ENCODE assay signal across 16 mouse cellular contexts in genomic region chr4:62254551-62254950, GRCm38 (mm10). TPM values are rescaled to one million over a fixed set of nuclear protein-coding genes. Genes with fewer than 3 reads are reported as not detected.
"Had no signal": no experiment of that assay in that cellular context is flagged by ENCODE, and none has a peak within 500 bp of the region (broad histone marks: within the 10 kb centered on the region; RNA-seq: fewer than 3 reads in every experiment).

No protein-coding gene starts in this region.

- ATAC-seq: liver, postnatal 0 days; midbrain, embryonic 15.5 days had no signal

- H3K9me3 ChIP-seq: liver, embryonic 15.5 days; midbrain, embryonic 12.5 days; midbrain, embryonic 15.5 days; neural tube, embryonic 12.5 days had no signal

- H3K4me3 ChIP-seq: liver, embryonic 15.5 days; megakaryocyte, embryonic 14.5 days; midbrain, embryonic 12.5 days; midbrain, embryonic 15.5 days; neural tube, embryonic 12.5 days had no signal

- H3K36me3 ChIP-seq: liver, embryonic 15.5 days; midbrain, embryonic 12.5 days; midbrain, embryonic 15.5 days; neural tube, embryonic 12.5 days had no signal

- H3K27me3 ChIP-seq: liver, embryonic 15.5 days; megakaryocyte, embryonic 14.5 days; midbrain, embryonic 12.5 days; midbrain, embryonic 15.5 days; neural tube, embryonic 12.5 days had no signal

- DNase-seq: liver, postnatal 0 days; lung, embryonic 14.5 days; lung, postnatal 10 days; lung, postnatal 36 days; right cerebral cortex, postnatal 14 days; thymus, adult 18-20 months; thymus, postnatal 14 days; thymus, postnatal 36 days had no signal

- H3K4me2 ChIP-seq: liver, embryonic 15.5 days; lung, embryonic 14.5 days; midbrain, embryonic 12.5 days; midbrain, embryonic 15.5 days; neural tube, embryonic 12.5 days had no signal

- H3K9ac ChIP-seq: liver, embryonic 15.5 days; liver, postnatal 0 days; lung, embryonic 14.5 days; midbrain, embryonic 12.5 days; midbrain, embryonic 15.5 days; neural tube, embryonic 12.5 days had no signal

- H3K27ac ChIP-seq: liver, embryonic 15.5 days; macrophage; midbrain, embryonic 12.5 days; midbrain, embryonic 15.5 days; neural tube, embryonic 12.5 days had no signal

- H3K4me1 ChIP-seq: liver, embryonic 15.5 days; megakaryocyte, embryonic 14.5 days; midbrain, embryonic 15.5 days; neural tube, embryonic 12.5 days had no signal

RNA-seq across cellular contexts. Expression of gene Zfp37, which starts 23.7 kb away (rescaled TPM):
- total RNA-seq: monocyte, adult 5-6 weeks; neutrophil, adult 5-6 weeks had no signal
